Comparison of ENCODE assay signal across 20 mouse cellular contexts in the genomic region with DNA sequence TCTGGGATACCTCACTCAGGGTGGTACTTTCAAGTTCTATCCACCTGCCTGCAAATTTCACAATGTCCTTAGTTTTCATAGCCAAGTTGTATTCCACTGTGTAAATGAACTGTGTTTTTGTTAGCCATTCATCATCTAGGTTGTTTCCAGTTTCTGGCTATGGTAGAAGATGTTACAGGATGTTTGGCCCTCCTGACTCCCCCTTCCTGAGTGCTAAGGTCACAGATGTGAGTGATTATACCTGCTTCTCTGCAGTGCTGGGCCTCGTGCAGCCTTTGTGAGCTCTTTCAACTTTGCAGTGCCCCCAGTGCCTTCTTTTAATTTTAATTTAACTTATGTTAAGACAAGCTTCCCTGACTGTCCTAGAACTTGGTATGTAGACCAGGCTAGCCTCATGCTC. TPM values are rescaled to one million over a fixed set of nuclear protein-coding genes. Genes with fewer than 3 reads are reported as not detected.
"Had no signal": no experiment of that assay in that cellular context is flagged by ENCODE, and none has a peak within 500 bp of the region (broad histone marks: within the 10 kb centered on the region; RNA-seq: fewer than 3 reads in every experiment).

No protein-coding gene starts in this region.

- H3K9me3 ChIP-seq: limb, embryonic 15.5 days; liver, embryonic 12.5 days; midbrain, embryonic 10.5 days; midbrain, embryonic 15.5 days had no signal

- DNase-seq: kidney, adult 8-10 months; layer of hippocampus, adult 9-11 months; layer of hippocampus, postnatal 36 days; lung, embryonic 14.5 days; lung, postnatal 10 days; lung, postnatal 4 days; right cerebral cortex, adult 18-20 months; right cerebral cortex, postnatal 25 days; thymus, postnatal 14 days had no signal

- H3K27me3 ChIP-seq: limb, embryonic 15.5 days; liver, embryonic 12.5 days; midbrain, embryonic 15.5 days had no signal

- H3K9ac ChIP-seq: limb, embryonic 15.5 days; liver, embryonic 12.5 days; lung, embryonic 14.5 days; midbrain, embryonic 15.5 days had no signal

- H3K4me3 ChIP-seq: limb, embryonic 15.5 days; liver, embryonic 12.5 days; midbrain, embryonic 10.5 days; midbrain, embryonic 15.5 days had no signal

- H3K27ac ChIP-seq: limb, embryonic 15.5 days; liver, embryonic 12.5 days; midbrain, embryonic 10.5 days; midbrain, embryonic 15.5 days had no signal

- H3K36me3 ChIP-seq: limb, embryonic 15.5 days; liver, embryonic 12.5 days; midbrain, embryonic 10.5 days; midbrain, embryonic 15.5 days had no signal

- ATAC-seq: intestine, postnatal 0 days; liver, embryonic 12.5 days; midbrain, embryonic 15.5 days had no signal

- H3K4me1 ChIP-seq: liver, embryonic 12.5 days; midbrain, embryonic 10.5 days; midbrain, embryonic 15.5 days had no signal

- H3K4me2 ChIP-seq: limb, embryonic 15.5 days; liver, embryonic 12.5 days; lung, embryonic 14.5 days; midbrain, embryonic 15.5 days had no signal

RNA-seq across cellular contexts. Expression of a gene that starts 18.0 kb away (rescaled TPM):
- polyA plus RNA-seq: midbrain, embryonic 15.5 days; neural tube, embryonic 14.5 days had no signal

RNA-seq across cellular contexts. Expression of a gene that starts 27.6 kb away (rescaled TPM):
- polyA plus RNA-seq: intestine, postnatal 0 days; kidney, embryonic 16.5 days; limb, embryonic 11.5 days; liver, embryonic 12.5 days; liver, embryonic 16.5 days; lung, embryonic 14.5 days; midbrain, embryonic 10.5 days; midbrain, embryonic 15.5 days; neural tube, embryonic 14.5 days; small intestine, adult 2 months; stomach, embryonic 14.5 days had no signal
